Mouse (Mus musculus) lung, adult 2 months (tissue): Measurements from ENCODE around the gene Dnah1.

ENCODE experiments used
- CTCF ChIP-seq: fragments of 200-500 bp; IDR thresholded peaks from 2 replicates; pipeline ENCODE4 v1.5.1; 2011; ENCODE audit warnings: mild to moderate bottlenecking, low read length, control low read depth; ENCODE audit not compliant: insufficient read depth
- POLR2A ChIP-seq: fragments of 200-500 bp; IDR thresholded peaks from 2 replicates; pipeline ENCODE4 v1.6.1; 2011; ENCODE audit warnings: low read depth, mild to moderate bottlenecking, control low read depth, low read length, borderline replicate concordance; ENCODE audit errors: extremely low read depth

- no peak for TF ChIP-seq CTCF
- TF ChIP-seq POLR2A, result no peak
These were observed 93.3 kb downstream of the Dnah1 start for GRCm38 (mm10) chr14:31230442-31230841.
